Mouse (Mus musculus) layer of hippocampus, adult 2 months (tissue): Measurements from ENCODE around the gene Chic2. TPM values are rescaled to one million over a fixed set of nuclear protein-coding genes. Genes with fewer than 3 reads are reported as not detected.

Source experiments
- DNase-seq, 2 experiments: peaks; one replicate each; pipeline ENCODE4 v3.0.0; 2022; ENCODE audit warnings: low spot score in 2 of 2
- H3K27ac ChIP-seq: fragments of 200-600 bp; 2 replicates; pipeline ENCODE4 v1.8.1; 2022
- H3K4me3 ChIP-seq: fragments of 200-600 bp; 2 replicates; pipeline ENCODE4 v1.8.1; 2022; ENCODE audit warnings: mild to moderate bottlenecking
- CTCF ChIP-seq: fragments of 200-600 bp; conservative IDR thresholded peaks from 2 replicates; pipeline ENCODE4 v1.8.1; 2022; ENCODE audit warnings: antibody characterized with exemption, mild to moderate bottlenecking, moderate library complexity
- total RNA-seq, 2 experiments: library from RNA; stranded (reverse); gene quantifications; 2 replicates each; pipeline ENCODE4 v1.2.3; 2021

Gene Chic2
- total RNA-seq, 2 experiments from 2014 or later = 18.7 to 19.4 TPM

DNA sequence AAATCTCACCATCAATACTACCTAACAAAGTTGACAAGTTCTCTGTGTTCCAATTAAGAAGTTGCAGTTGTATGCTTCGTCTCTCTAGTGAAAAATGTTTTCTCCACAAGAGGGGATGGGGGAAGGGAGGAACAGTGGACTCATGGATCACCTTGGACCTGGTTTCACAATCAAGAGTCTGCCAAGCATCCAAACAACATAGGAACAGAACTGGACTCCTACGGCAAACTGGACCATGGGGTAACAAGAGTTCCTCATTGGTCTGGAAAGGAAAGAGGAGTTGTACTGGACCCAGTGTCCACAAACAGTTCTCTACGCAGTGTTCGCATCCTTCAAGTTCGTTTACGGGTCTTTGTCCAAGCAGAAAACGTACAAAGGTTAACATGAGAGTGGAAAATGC, 797 bp upstream of the Chic2 start:
- Histone ChIP-seq H3K27ac (no peak overlapping the region), H3K4me3 (no peak overlapping the region)
- DNase-seq = no peak
- TF ChIP-seq CTCF = no peak

GRCm38 (mm10) chr5:75043621-75044301, 813 bp downstream of the Chic2 start:
- Histone ChIP-seq H3K4me3 (peak overlapping the region; percentile 99), H3K27ac (peak overlapping the region; percentile 94)
- peak in 1 of 2 experiments; percentile 17 for DNase-seq
- TF ChIP-seq CTCF = no peak

- peak overlapping the region; percentile 99 for H3K4me3 ChIP-seq
- DNase-seq = no peak
- H3K27ac ChIP-seq = 0 out of 2 replicates have a peak overlapping the region, but pooled peaks have one; percentile 36
- no peak for TF ChIP-seq CTCF
Observed at GRCm38 (mm10) chr5:75043011-75043445, 1.5 kb downstream of the Chic2 start.

- DNase-seq = no peak
- H3K27ac ChIP-seq = no peak overlapping the region
- H3K4me3 ChIP-seq = no peak overlapping the region
- TF ChIP-seq CTCF = no peak
Observed at GRCm38 (mm10) chr5:75039307-75039706, 5.3 kb downstream of the Chic2 start.

DNA sequence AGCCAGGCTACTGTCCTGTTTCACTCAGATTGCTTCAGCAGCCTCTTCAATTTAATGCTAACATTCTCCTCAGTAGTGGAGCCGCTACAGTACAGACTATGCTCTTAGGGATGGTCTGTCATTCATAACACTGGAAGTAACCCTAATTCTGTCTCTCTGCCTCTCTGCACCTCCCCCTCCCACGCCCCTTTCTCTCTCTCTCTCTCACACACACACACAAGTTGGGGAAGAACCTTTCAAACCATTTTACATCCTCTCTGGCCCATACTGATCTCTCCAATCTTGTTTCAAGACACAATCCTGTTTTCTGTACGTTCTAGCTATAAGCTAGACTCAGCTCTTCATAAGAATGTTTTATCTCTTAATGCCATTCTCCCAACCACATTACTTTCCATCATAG, 9.1 kb downstream of the Chic2 start:
- Histone ChIP-seq H3K4me3 (no peak overlapping the region), H3K27ac (no peak overlapping the region)
- TF ChIP-seq CTCF = no peak
- DNase-seq = no peak

GRCm38 (mm10) chr5:75014768-75015167, 29.8 kb downstream of the Chic2 start:
- no peak for TF ChIP-seq CTCF
- Histone ChIP-seq H3K27ac (0 out of 2 replicates have a peak overlapping the region, but pooled peaks have one; percentile 1), H3K4me3 (no peak overlapping the region)
- DNase-seq = no peak

GRCm38 (mm10) chr5:75012771-75013421, 31.7 kb downstream of the Chic2 start:
- peak in 1 of 2 experiments; percentile 10 for DNase-seq
- Histone ChIP-seq H3K4me3 (no peak overlapping the region; the same call in 1 of the 2 replicates), H3K27ac (peak overlapping the region; percentile 81)
- TF ChIP-seq CTCF = no peak

GRCm38 (mm10) chr5:75011985-75012738, 32.4 kb downstream of the Chic2 start:
- H3K27ac ChIP-seq = peak overlapping the region; percentile 81
- no peak for DNase-seq
- no peak overlapping the region for H3K4me3 ChIP-seq
- no peak for TF ChIP-seq CTCF

GRCm38 (mm10) chr5:75004755-75005154, 39.8 kb downstream of the Chic2 start:
- Histone ChIP-seq H3K4me3 (no peak overlapping the region), H3K27ac (no peak overlapping the region)
- no peak for TF ChIP-seq CTCF
- no peak for DNase-seq

- H3K4me3 ChIP-seq = no peak overlapping the region
- no peak for DNase-seq
Observed at GRCm38 (mm10) chr5:75002109-75002508, 42.5 kb downstream of the Chic2 start.

GRCm38 (mm10) chr5:74998716-74999512, 45.7 kb downstream of the Chic2 start:
- Histone ChIP-seq H3K4me3 (no peak overlapping the region), H3K27ac (peak overlapping the region; percentile 40; the same call in 1 of the 2 replicates)
- peak in 1 of 2 experiments; percentile 37 for DNase-seq
- TF ChIP-seq CTCF = no peak

More at GRCm38 (mm10) chr5:75002109-75002508, 42.5 kb downstream of the Chic2 start:
- H3K27ac ChIP-seq = no peak overlapping the region
- no peak for TF ChIP-seq CTCF

DNA sequence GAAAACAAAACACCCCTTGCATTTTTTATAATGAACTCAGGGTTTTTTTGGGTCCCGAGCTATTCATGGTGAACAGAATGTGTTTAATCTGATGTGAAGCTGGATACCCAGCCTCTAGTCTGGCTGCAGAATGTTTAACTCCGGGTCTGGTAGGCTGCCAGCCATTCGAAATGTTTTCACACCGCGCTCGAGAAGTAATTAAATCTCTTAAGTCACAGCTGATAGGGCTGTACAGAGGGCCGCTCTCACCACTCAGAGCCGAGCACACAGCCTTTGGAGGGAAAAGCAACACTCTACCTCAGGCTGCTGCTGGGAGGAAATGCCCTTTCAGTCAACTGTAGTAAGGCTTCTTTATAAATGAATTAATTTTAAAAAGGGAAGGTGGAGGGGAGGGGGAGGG, 49.6 kb downstream of the Chic2 start:
- no peak overlapping the region for H3K4me3 ChIP-seq
- peak; percentile 15 to 35 for DNase-seq
- no peak overlapping the region for H3K27ac ChIP-seq

More for the DNA sequence above, 49.6 kb downstream of the Chic2 start:
- TF ChIP-seq CTCF = no peak
